Mouse (Mus musculus): ENCODE data around the gene Pdxdc1. TPM values are rescaled to one million over a fixed set of nuclear protein-coding genes. Genes with fewer than 3 reads are reported as not detected.
"Not testable (repeated sequence)": the region's sequence is repeated elsewhere in the genome, so short reads cannot be mapped to it uniquely, and the experiment has no call there.

Gene Pdxdc1
- polyA plus RNA-seq, 1 experiment from 2014 or later: 67.0 TPM

DNA sequence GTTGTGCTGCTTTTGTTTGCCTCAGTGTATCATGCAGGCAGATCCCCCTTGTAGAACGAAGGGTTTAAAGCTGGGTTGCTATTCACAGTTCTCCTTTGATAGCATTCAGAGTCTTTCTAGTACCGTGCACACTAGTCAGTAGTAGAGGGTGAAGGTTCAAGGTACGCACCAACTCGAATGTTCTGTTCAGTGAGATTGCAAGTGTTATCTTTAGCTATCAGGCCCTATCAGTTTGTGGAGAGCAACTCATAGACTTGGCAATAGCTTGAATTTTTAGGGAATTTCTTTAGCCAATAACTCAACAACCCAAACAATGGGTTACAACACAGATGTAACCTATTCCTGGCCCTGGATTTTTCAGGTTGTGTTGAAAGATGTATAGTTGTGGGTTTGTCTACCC lies 101.7 kb downstream of the Pdxdc1 start:
- no peak overlapping the region for H3K9ac ChIP-seq (replicated peaks)
- WGBS: 95% methylated on average over 4 of the region's 4 CpGs
- no peak overlapping the region for H3K4me3 ChIP-seq
- no peaks in the 10 kb centered on the region for H3K4me1 ChIP-seq
- no peaks in the 10 kb centered on the region for H3K27me3 ChIP-seq
- H3K27ac ChIP-seq (replicated peaks): no peak overlapping the region
- peaks cover 83% of the 10 kb centered on the region for H3K36me3 ChIP-seq
- no peak for ATAC-seq (replicated peaks)
- no peaks in the 10 kb centered on the region for H3K9me3 ChIP-seq
- no peak overlapping the region for H3K4me2 ChIP-seq (replicated peaks)

DNA sequence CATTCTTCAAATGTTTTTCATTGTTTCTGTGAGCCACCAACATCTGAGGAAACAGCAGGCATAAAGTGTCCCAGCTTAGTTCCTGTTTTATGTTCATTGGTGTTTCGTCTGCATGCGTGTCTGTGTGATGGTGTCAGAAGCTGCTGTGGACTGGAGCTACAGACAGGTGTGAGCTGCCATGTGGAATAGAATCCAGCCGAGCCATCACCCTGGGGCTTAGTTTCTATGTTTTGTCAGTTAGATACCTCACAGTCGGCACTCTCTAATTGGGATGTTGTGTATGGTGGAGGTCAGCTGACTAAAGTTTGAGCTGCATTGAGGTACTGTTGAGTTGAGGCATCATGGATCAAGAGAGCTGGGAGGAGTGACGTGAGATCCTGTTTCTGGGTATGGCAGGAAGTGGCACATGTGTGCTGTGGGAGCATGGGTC lies 106.2 kb downstream of the Pdxdc1 start:
- no peak for ATAC-seq (replicated peaks)
- Histone ChIP-seq H3K4me1 (no peaks in the 10 kb centered on the region), H3K9ac (replicated peaks) (no peak overlapping the region), H3K27ac (replicated peaks) (no peak overlapping the region), H3K36me3 (peaks cover 86% of the 10 kb centered on the region), H3K4me2 (replicated peaks) (no peak overlapping the region), H3K9me3 (no peaks in the 10 kb centered on the region), H3K4me3 (no peak overlapping the region), H3K27me3 (no peaks in the 10 kb centered on the region)
- WGBS: 93% methylated on average over 5 of the region's 5 CpGs

DNA sequence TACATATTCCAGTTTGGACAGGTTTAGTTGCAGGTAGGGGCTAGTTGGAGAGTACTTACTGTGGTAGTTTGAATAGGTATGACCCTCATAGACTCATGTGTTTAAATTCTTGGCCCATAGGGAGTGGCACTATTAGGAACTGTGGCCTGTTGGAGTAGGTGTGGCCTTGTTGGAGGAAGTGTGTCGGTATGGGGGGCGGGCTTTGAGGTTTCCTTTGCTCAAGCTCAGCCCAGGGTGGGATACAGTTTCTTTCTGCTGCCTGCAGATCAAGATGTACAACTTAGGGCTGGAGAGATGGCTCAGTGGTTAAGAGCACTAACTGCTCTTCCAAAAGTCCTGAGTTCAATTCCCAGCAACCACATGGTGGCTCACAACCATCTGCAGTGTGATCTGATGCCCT lies 109.5 kb downstream of the Pdxdc1 start:
- not testable (repeated sequence) for H3K4me3 ChIP-seq; H3K9ac ChIP-seq (replicated peaks); H3K9me3 ChIP-seq; H3K4me2 ChIP-seq (replicated peaks); H3K27ac ChIP-seq (replicated peaks); H3K27me3 ChIP-seq; H3K4me1 ChIP-seq; ATAC-seq (replicated peaks)
- WGBS: 93% methylated on average over 2 of the region's 2 CpGs
- H3K36me3 ChIP-seq: peaks cover 86% of the 10 kb centered on the region

DNA sequence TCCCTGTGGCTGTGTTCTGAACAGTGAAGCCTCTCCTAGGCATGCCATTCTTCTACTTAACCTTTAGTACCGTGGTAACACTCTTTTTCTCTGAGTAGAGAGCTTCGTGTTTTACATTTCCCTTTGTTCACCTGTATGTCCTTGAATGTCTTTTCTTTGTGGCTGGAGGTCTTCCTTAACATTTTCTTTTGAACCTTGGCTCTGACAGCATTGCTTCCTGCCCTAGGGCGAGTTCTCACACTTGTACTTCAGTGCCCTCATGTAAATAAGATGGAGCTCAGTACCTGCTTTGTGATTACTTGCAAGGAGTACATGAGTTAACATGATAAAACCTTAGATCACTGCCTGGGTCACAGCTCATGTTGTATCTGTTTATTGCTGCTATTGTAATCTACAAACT lies 117.0 kb downstream of the Pdxdc1 start:
- no peak overlapping the region for H3K9ac ChIP-seq (replicated peaks)
- no peak overlapping the region for H3K4me2 ChIP-seq (replicated peaks)
- no peak for ATAC-seq (replicated peaks)
- 89% methylated on average over 3 of the region's 3 CpGs for WGBS
- peaks cover 70% of the 10 kb centered on the region for H3K36me3 ChIP-seq
- H3K4me1 ChIP-seq: peaks cover 13% of the 10 kb centered on the region
- no peaks in the 10 kb centered on the region for H3K27me3 ChIP-seq
- H3K9me3 ChIP-seq: no peaks in the 10 kb centered on the region
- H3K4me3 ChIP-seq: no peak overlapping the region
- no peak overlapping the region for H3K27ac ChIP-seq (replicated peaks)

Small RNA genes lying within 50 kb of the gene (microRNA-seq; reads per million reads assigned to microRNA genes)
- not detected for gene Gm27734

Other genes with a start within 250 kb of the Pdxdc1 start
- gene Parn, start 235.0 kb downstream of the Pdxdc1 start, polyA plus RNA-seq (2015; fragmentation: Nextera tagmentation; extraction: Ambion mirVana): 41.2 and 42.3 TPM in 2 replicates
- 52.7 and 53.1 TPM in 2 replicates for gene Bfar, start 231.3 kb downstream of the Pdxdc1 start, polyA plus RNA-seq (2015; fragmentation: Nextera tagmentation; extraction: Ambion mirVana)
- gene 3110001I22Rik, start 231.2 kb downstream of the Pdxdc1 start, polyA plus RNA-seq (2015; fragmentation: Nextera tagmentation; extraction: Ambion mirVana): 7.0 and 8.4 TPM in 2 replicates
- gene Pla2g10, start 172.1 kb downstream of the Pdxdc1 start, polyA plus RNA-seq (2015; fragmentation: Nextera tagmentation; extraction: Ambion mirVana): not detected in 2 replicates
- gene Rrn3, start 122.4 kb downstream of the Pdxdc1 start, polyA plus RNA-seq (2015; fragmentation: Nextera tagmentation; extraction: Ambion mirVana): 108 and 110 TPM in 2 replicates
- gene Ntan1, start 84.3 kb downstream of the Pdxdc1 start, polyA plus RNA-seq (2015; fragmentation: Nextera tagmentation; extraction: Ambion mirVana): 217 and 234 TPM in 2 replicates
- gene Mpv17l, start within 50 bp of the Pdxdc1 start, polyA plus RNA-seq (2015; fragmentation: Nextera tagmentation; extraction: Ambion mirVana): 13.6 and 16.5 TPM in 2 replicates
- 126 and 130 TPM in 2 replicates for gene 2900011O08Rik, start 83.5 kb upstream of the Pdxdc1 start, polyA plus RNA-seq (2015; fragmentation: Nextera tagmentation; extraction: Ambion mirVana)
- 0.26 and 0.80 TPM in 2 replicates for gene Ifitm7, start 83.8 kb upstream of the Pdxdc1 start, polyA plus RNA-seq (2015; fragmentation: Nextera tagmentation; extraction: Ambion mirVana)

Data from forebrain, embryonic 15.5 days (tissue).